11 mouse cellular contexts compared by ENCODE assay signal in the genomic region with DNA sequence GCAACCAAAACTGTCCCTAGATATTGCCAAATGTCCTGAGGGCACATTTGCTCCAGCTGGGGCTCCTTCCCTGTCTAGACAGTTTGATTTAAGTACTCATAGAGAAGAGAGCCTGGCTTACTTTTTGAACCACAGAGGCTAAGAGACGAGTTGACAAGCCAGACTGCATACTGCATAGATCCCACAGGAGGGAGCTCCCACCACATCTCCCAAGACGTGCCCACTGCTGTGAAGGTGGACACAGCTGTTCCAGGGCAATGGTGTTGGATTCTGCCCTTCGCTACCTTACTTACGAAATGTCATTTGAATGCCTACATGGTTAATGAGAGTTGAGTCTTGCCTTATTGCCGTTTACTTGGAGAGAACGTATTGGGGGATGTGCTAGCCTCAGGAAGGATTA. TPM values are rescaled to one million over a fixed set of nuclear protein-coding genes. Genes with fewer than 3 reads are reported as not detected.
DNase-seq lines count a peak whose midpoint lies in the region; ATAC-seq and TF ChIP-seq lines count a peak whose summit lies in the region.
"Had no signal": no experiment of that assay in that cellular context is flagged by ENCODE, and none has a peak within 500 bp of the region (broad histone marks: within the 10 kb centered on the region; RNA-seq: fewer than 3 reads in every experiment).

No protein-coding gene starts in this region.

- intact Hi-C loops in heart, adult 2 months (cut with DNase I), result no loop called here

- no peaks in the 10 kb centered on the region for H3K36me3 ChIP-seq in heart, adult 2 months (ENCODE audit: control insufficient read depth, insufficient read depth, low read length)
- no peaks in the 10 kb centered on the region for H3K36me3 ChIP-seq in midbrain, embryonic 14.5 days (ENCODE audit: control insufficient read depth, insufficient read depth, low read length)
- no peaks in the 10 kb centered on the region for H3K36me3 ChIP-seq in midbrain, embryonic 16.5 days (ENCODE audit: control insufficient read depth, insufficient read depth, low read length)
- no peaks in the 10 kb centered on the region for H3K36me3 ChIP-seq in small intestine, adult 2 months (ENCODE audit: control insufficient read depth, insufficient read depth, low read length)

- no peak overlapping the region for H3K4me2 ChIP-seq in midbrain, embryonic 14.5 days (ENCODE audit: low read length)
- no peak overlapping the region for H3K4me2 ChIP-seq in midbrain, embryonic 16.5 days (ENCODE audit: low read length)

- no peaks in the 10 kb centered on the region for H3K9me3 ChIP-seq in midbrain, embryonic 14.5 days (ENCODE audit: control insufficient read depth, low read length)
- H3K9me3 ChIP-seq in midbrain, embryonic 16.5 days (replicated peaks; ENCODE audit: control insufficient read depth, low read length, poor library complexity, severe bottlenecking), result no peaks in the 10 kb centered on the region
- H3K9me3 ChIP-seq: megakaryocyte, embryonic 14.5 days had no signal

- no peaks in the 10 kb centered on the region for H3K27me3 ChIP-seq in heart, adult 2 months (ENCODE audit: control insufficient read depth, insufficient read depth, low read length)
- no peaks in the 10 kb centered on the region for H3K27me3 ChIP-seq in midbrain, embryonic 14.5 days (ENCODE audit: control insufficient read depth, insufficient read depth, low read length)
- H3K27me3 ChIP-seq in midbrain, embryonic 16.5 days (ENCODE audit: control insufficient read depth, insufficient read depth, low read depth, low read length), result no peaks in the 10 kb centered on the region
- H3K27me3 ChIP-seq in small intestine, adult 2 months (ENCODE audit: control insufficient read depth, insufficient read depth, low read length), result no peaks in the 10 kb centered on the region
- H3K27me3 ChIP-seq: megakaryocyte, embryonic 14.5 days had no signal

- H3K4me3 ChIP-seq in heart, adult 2 months, result no peak overlapping the region
- H3K4me3 ChIP-seq in midbrain, embryonic 14.5 days (replicated peaks; ENCODE audit: low read depth, low read length), result no peak overlapping the region
- no peak overlapping the region for H3K4me3 ChIP-seq in midbrain, embryonic 16.5 days (ENCODE audit: low read depth, low read length)
- H3K4me3 ChIP-seq in small intestine, adult 2 months (ENCODE audit: low read depth, low read length), result no peak overlapping the region
- H3K4me3 ChIP-seq: megakaryocyte, embryonic 14.5 days had no signal

- no peak overlapping the region for H3K27ac ChIP-seq in heart, adult 2 months
- no peak overlapping the region for H3K27ac ChIP-seq in midbrain, embryonic 14.5 days (replicated peaks; ENCODE audit: low read depth, low read length)
- H3K27ac ChIP-seq in midbrain, embryonic 16.5 days (ENCODE audit: low read length), result no peak overlapping the region
- peak overlapping the region; percentile 39; the same call in 1 of the 2 replicates for H3K27ac ChIP-seq in small intestine, adult 2 months (ENCODE audit: insufficient read depth, low read depth, low read length)

- ATAC-seq in midbrain, embryonic 14.5 days (ENCODE audit: low FRiP score, low TSS enrichment), result no peak
- no peak for ATAC-seq in midbrain, embryonic 16.5 days

- no peak for DNase-seq in heart, adult 2 months
- DNase-seq in heart, adult 8-10 months (ENCODE audit: low spot score), result no peak
- DNase-seq in midbrain, embryonic 14.5 days, result peak; percentile 64
- DNase-seq in fat pad, adult 2 months (ENCODE audit: extremely low read depth, low read depth, low spot score), result peak; percentile 19
- DNase-seq in cerebellum, adult 8-10 months, result no peak
- DNase-seq in layer of hippocampus, adult 9-11 months, result no peak
- DNase-seq: gastrocnemius, postnatal 25 days; right cerebral cortex, postnatal 14 days had no signal

- TF ChIP-seq CTCF in heart, adult 2 months (IDR thresholded peaks at IDR 0.05), result peak; percentile 15; the same call in 1 of the 2 replicates
- TF ChIP-seq CTCF in small intestine, adult 2 months (IDR thresholded peaks at IDR 0.05; ENCODE audit: extremely low read depth, insufficient read length, insufficient replicate concordance, low read depth, low read length), result peak; percentile 51; the same call in 1 of the 2 replicates

- H3K79me2 ChIP-seq in heart, adult 2 months (replicated peaks; ENCODE audit: control insufficient read depth, insufficient read depth, low read length), result no peaks in the 10 kb centered on the region

- 58% methylated on average over 6 of the region's 6 CpGs for WGBS in heart, adult 2 months
- 49% methylated on average over 6 of the region's 6 CpGs for WGBS in midbrain, embryonic 14.5 days
- 53% methylated on average over 6 of the region's 6 CpGs for WGBS in midbrain, embryonic 16.5 days
- 21% methylated on average over 6 of the region's 6 CpGs for WGBS in small intestine, adult 2 months

- no peak overlapping the region for H3K9ac ChIP-seq in heart, adult 2 months (ENCODE audit: low read depth, low read length)
- no peak overlapping the region for H3K9ac ChIP-seq in midbrain, embryonic 14.5 days (replicated peaks; ENCODE audit: low read length)
- no peak overlapping the region for H3K9ac ChIP-seq in midbrain, embryonic 16.5 days (ENCODE audit: low read depth, low read length)

- TF ChIP-seq POLR2A in heart, adult 2 months (IDR thresholded peaks at IDR 0.05; ENCODE audit: insufficient read depth, low read depth, low read length), result no peak
- no peak for TF ChIP-seq POLR2A in small intestine, adult 2 months (IDR thresholded peaks at IDR 0.05; ENCODE audit: low read depth, low read length)

- H3K4me1 ChIP-seq in heart, adult 2 months (ENCODE audit: control insufficient read depth, insufficient read depth, low read length), result no peaks in the 10 kb centered on the region
- H3K4me1 ChIP-seq in midbrain, embryonic 14.5 days (ENCODE audit: control insufficient read depth, insufficient read depth, low read length), result no peaks in the 10 kb centered on the region
- peaks cover 8% of the 10 kb centered on the region for H3K4me1 ChIP-seq in midbrain, embryonic 16.5 days (ENCODE audit: control insufficient read depth, insufficient read depth, low read length)
- H3K4me1 ChIP-seq in small intestine, adult 2 months (ENCODE audit: control insufficient read depth, insufficient read depth, insufficient read length, low read length), result no peaks in the 10 kb centered on the region; the same call in 1 of the 2 replicates

- TF ChIP-seq EP300 in heart, adult 2 months (IDR thresholded peaks at IDR 0.05; ENCODE audit: insufficient read depth, low read depth, low read length), result no peak

RNA-seq across cellular contexts. Expression of a gene that starts 6.2 kb away (rescaled TPM):
- 10 to 100 TPM; 62.1 to 75.7 TPM for total RNA-seq in heart, adult 2 months (2021)
- polyA plus RNA-seq in heart, adult 2 months (2012; rRNA removed), result 12.6 and 14.7 TPM in 2 replicates
- total RNA-seq in heart, adult 8-10 months (2022), result 10 to 100 TPM; 43.9 to 80.9 (median 65.3) TPM
- 59.8 and 104 TPM in 2 replicates for polyA plus RNA-seq in midbrain, embryonic 14.5 days (2014; fragmentation: Nextera tagmentation; extraction: Ambion mirVana)
- 103 and 128 TPM in 2 replicates for polyA plus RNA-seq in midbrain, embryonic 16.5 days (2015; fragmentation: Nextera tagmentation; extraction: Ambion mirVana)
- polyA plus RNA-seq in small intestine, adult 2 months (2012; rRNA removed), result 4.1 and 6.6 TPM in 2 replicates

RNA-seq across cellular contexts. Expression of a gene that starts 35.7 kb away (rescaled TPM):
- 1 to 10 TPM; 4.9 to 6.4 TPM for total RNA-seq in heart, adult 2 months (2021)
- polyA plus RNA-seq in heart, adult 2 months (2012; rRNA removed), result 4.6 and 5.2 TPM in 2 replicates
- 1 to 10 TPM; 4.1 to 8.0 (median 6.5) TPM for total RNA-seq in heart, adult 8-10 months (2022)
- 18.2 and 19.0 TPM in 2 replicates for polyA plus RNA-seq in midbrain, embryonic 14.5 days (2014; fragmentation: Nextera tagmentation; extraction: Ambion mirVana)
- polyA plus RNA-seq in midbrain, embryonic 16.5 days (2015; fragmentation: Nextera tagmentation; extraction: Ambion mirVana), result 17.5 and 18.5 TPM in 2 replicates
- polyA plus RNA-seq in small intestine, adult 2 months (2012; rRNA removed), result 3.5 and 4.8 TPM in 2 replicates

Comparison
In these comparisons a context has a peak if more than half of its experiments do, and no peak if none do; other contexts are left out.
1. DNase-seq: peak in midbrain, embryonic 14.5 days (single experiment) and fat pad, adult 2 months (single experiment); none in heart, adult 2 months (0 of 2), heart, adult 8-10 months (single experiment), cerebellum, adult 8-10 months (single experiment) and layer of hippocampus, adult 9-11 months (single experiment).